Mouse (Mus musculus): Measurements from ENCODE around the gene Cnbp. TPM values are rescaled to one million over a fixed set of nuclear protein-coding genes. Genes with fewer than 3 reads are reported as not detected.

Gene Cnbp
- polyA plus RNA-seq, 1 experiment from 2014 or later = 452 TPM

- Histone ChIP-seq H3K27ac (ENCODE audit: low read depth) (no peak overlapping the region), H3K27me3 (ENCODE audit: insufficient read depth, low read length) (no peaks in the 10 kb centered on the region), H3K4me2 (ENCODE audit: low read depth, low read length) (no peak overlapping the region), H3K9ac (replicated peaks) (no peak overlapping the region), H3K36me3 (replicated peaks; ENCODE audit: insufficient read depth, low read length) (peaks cover 55% of the 10 kb centered on the region), H3K9me3 (ENCODE audit: low read length) (no peaks in the 10 kb centered on the region), H3K4me3 (ENCODE audit: low read depth, low read length) (no peak overlapping the region), H3K4me1 (ENCODE audit: insufficient read depth) (peaks cover 43% of the 10 kb centered on the region)
- ATAC-seq = no peak
- WGBS (ENCODE audit: insufficient replicate concordance) = 53% methylated on average over 2 of the region's 2 CpGs
- TF ChIP-seq CTCF (IDR thresholded peaks at IDR 0.05; ENCODE audit: low read depth) = no peak
- TF ChIP-seq EP300 (IDR thresholded peaks at IDR 0.05; ENCODE audit: low read depth) = no peak
- no peak for DNase-seq
Measured at GRCm38 (mm10) chr6:87797321-87797720, 53.6 kb downstream of the Cnbp start.

GRCm38 (mm10) chr6:87796251-87796880 lies 54.5 kb downstream of the Cnbp start:
- H3K27me3 ChIP-seq (ENCODE audit: insufficient read depth, low read length) = no peaks in the 10 kb centered on the region
- no peak overlapping the region for H3K4me3 ChIP-seq (ENCODE audit: low read depth, low read length)
- TF ChIP-seq EP300 (IDR thresholded peaks at IDR 0.05; ENCODE audit: low read depth) (no peak), CTCF (IDR thresholded peaks at IDR 0.05; ENCODE audit: low read depth) (no peak)
- 70% methylated on average over 6 of the region's 6 CpGs for WGBS (ENCODE audit: insufficient replicate concordance)
- ATAC-seq (peak; percentile 62), DNase-seq (peak; percentile 20)
- peaks cover 50% of the 10 kb centered on the region for H3K4me1 ChIP-seq (ENCODE audit: insufficient read depth)
- peaks cover 54% of the 10 kb centered on the region for H3K36me3 ChIP-seq (replicated peaks; ENCODE audit: insufficient read depth, low read length)
- H3K27ac ChIP-seq (ENCODE audit: low read depth) = peak overlapping the region; percentile 31; the same call in 1 of the 2 replicates
- H3K9me3 ChIP-seq (ENCODE audit: low read length) = no peaks in the 10 kb centered on the region
- H3K4me2 ChIP-seq (ENCODE audit: low read depth, low read length) = peak overlapping the region; percentile 47
- H3K9ac ChIP-seq (replicated peaks) = no peak overlapping the region

DNA sequence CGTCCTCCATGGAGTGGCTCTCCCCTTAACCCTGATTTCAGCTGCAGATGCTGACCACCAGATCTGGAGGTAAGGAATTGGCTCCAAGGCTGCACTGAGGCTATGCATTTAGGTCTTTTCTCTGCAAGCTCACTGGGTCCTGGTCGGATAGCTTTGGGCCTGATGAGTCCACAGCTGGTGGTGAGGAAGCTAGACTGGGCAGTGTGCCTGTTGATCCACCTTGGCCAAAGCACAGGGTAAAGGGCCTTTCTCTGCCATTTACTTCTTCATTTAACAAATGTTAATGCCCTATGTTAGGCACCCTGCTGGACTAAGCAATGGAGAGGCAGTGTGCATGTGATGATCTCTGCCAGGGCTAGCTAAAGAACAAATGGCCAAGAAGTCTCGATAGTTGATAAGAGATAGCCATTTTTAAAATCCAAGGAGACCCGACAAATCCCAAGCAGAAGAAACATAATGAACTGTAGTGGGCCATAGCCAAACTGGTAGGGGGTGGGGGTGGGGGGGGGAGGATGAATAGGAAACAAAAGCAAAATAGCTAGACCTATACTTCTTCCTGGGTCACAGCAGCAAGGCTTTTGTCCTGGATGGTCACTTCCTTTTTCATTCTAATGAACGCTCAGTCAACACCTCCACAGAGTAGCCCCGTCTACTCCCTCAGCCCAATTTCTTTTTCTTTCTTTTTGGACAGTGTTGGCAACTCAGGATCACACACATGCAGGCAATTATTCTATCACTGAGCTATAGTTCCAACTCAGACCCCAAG lies 55.3 kb downstream of the Cnbp start:
- 0 out of 2 replicates have a peak overlapping the region, but pooled peaks have one; percentile 47 for H3K4me2 ChIP-seq (ENCODE audit: low read depth, low read length)
- H3K27ac ChIP-seq (ENCODE audit: low read depth) = peak overlapping the region; percentile 31; the same call in 1 of the 2 replicates
- 82% methylated on average over 6 of the region's 6 CpGs for WGBS (ENCODE audit: insufficient replicate concordance)
- peaks cover 53% of the 10 kb centered on the region for H3K4me1 ChIP-seq (ENCODE audit: insufficient read depth)
- no peak for ATAC-seq
- H3K27me3 ChIP-seq (ENCODE audit: insufficient read depth, low read length) = no peaks in the 10 kb centered on the region
- H3K4me3 ChIP-seq (ENCODE audit: low read depth, low read length) = no peak overlapping the region
- H3K9ac ChIP-seq (replicated peaks) = no peak overlapping the region
- no peak for DNase-seq
- peaks cover 52% of the 10 kb centered on the region for H3K36me3 ChIP-seq (replicated peaks; ENCODE audit: insufficient read depth, low read length)
- TF ChIP-seq EP300 (IDR thresholded peaks at IDR 0.05; ENCODE audit: low read depth) = no peak
- H3K9me3 ChIP-seq (ENCODE audit: low read length) = no peaks in the 10 kb centered on the region

DNA sequence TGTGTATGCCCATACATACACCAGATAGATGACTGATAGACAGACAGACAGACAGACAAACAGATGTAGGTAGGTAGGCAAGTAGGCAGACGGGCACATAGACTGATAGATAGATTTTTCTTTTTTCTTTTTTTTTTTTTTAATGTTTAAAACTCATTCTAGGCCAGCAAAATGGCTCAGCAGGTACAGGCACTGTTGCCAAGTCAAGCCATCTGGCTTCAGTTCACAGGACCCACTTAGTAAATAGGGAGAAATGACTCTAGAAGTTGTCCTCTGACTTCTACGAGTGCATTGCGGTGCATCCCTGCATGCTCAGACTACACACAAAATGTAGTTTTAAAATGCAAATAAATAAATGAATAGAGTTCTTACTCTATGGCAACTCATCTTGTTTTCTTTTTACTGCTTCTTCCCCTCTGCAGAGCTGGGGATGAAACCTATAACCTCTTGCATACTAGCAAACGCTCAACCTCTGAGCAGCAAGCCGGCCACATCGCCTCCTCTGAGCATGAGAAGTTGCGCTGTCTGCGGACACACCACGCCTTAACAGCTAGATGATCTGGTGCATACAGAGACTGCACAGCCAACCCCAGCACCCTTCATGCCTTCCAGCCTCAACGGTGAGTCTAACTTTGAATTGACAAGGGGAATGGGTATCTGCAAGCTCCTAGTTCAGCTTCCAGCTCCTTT lies 56.9 kb downstream of the Cnbp start:
- H3K27ac ChIP-seq (ENCODE audit: low read depth) = no peak overlapping the region
- H3K4me1 ChIP-seq (ENCODE audit: insufficient read depth) = peaks cover 59% of the 10 kb centered on the region

More for the DNA sequence above, 56.9 kb downstream of the Cnbp start:
- H3K9ac ChIP-seq (replicated peaks) = no peak overlapping the region
- DNase-seq (no peak), ATAC-seq (no peak)
- WGBS (ENCODE audit: insufficient replicate concordance) = 89% methylated on average over 10 of the region's 10 CpGs
- no peaks in the 10 kb centered on the region for H3K9me3 ChIP-seq (ENCODE audit: low read length)
- H3K4me2 ChIP-seq (ENCODE audit: low read depth, low read length) = no peak overlapping the region
- H3K4me3 ChIP-seq (ENCODE audit: low read depth, low read length) = no peak overlapping the region
- TF ChIP-seq EP300 (IDR thresholded peaks at IDR 0.05; ENCODE audit: low read depth) = no peak
- TF ChIP-seq CTCF (IDR thresholded peaks at IDR 0.05; ENCODE audit: low read depth) = no peak
- H3K27me3 ChIP-seq (ENCODE audit: insufficient read depth, low read length) = no peaks in the 10 kb centered on the region
- H3K36me3 ChIP-seq (replicated peaks; ENCODE audit: insufficient read depth, low read length) = peaks cover 57% of the 10 kb centered on the region

Other genes with a start within 250 kb of the Cnbp start
- gene Aplf, start 178.9 kb downstream of the Cnbp start, polyA plus RNA-seq (2015; fragmentation: Nextera tagmentation; extraction: Ambion mirVana) = 5.5 and 7.1 TPM in 2 replicates
- 0.39 and 0.42 TPM in 2 replicates for gene Efcc1, start 120.2 kb downstream of the Cnbp start, polyA plus RNA-seq (2015; fragmentation: Nextera tagmentation; extraction: Ambion mirVana)
- gene Gp9, start 73.0 kb downstream of the Cnbp start, polyA plus RNA-seq (2015; fragmentation: Nextera tagmentation; extraction: Ambion mirVana) = 36.5 and 38.0 TPM in 2 replicates
- gene Rab43, start 38.9 kb downstream of the Cnbp start, polyA plus RNA-seq (2015; fragmentation: Nextera tagmentation; extraction: Ambion mirVana) = 44.4 and 45.4 TPM in 2 replicates
- 2.8 and 3.2 TPM in 2 replicates for gene Gm45140, start 15.3 kb downstream of the Cnbp start, polyA plus RNA-seq (2015; fragmentation: Nextera tagmentation; extraction: Ambion mirVana)
- gene Isy1, start 12.3 kb downstream of the Cnbp start, polyA plus RNA-seq (2015; fragmentation: Nextera tagmentation; extraction: Ambion mirVana) = 19.7 and 19.8 TPM in 2 replicates
- gene Copg1, start 36.7 kb upstream of the Cnbp start, polyA plus RNA-seq (2015; fragmentation: Nextera tagmentation; extraction: Ambion mirVana) = 30.4 and 35.3 TPM in 2 replicates
- gene Hmces, start 62.8 kb upstream of the Cnbp start, polyA plus RNA-seq (2015; fragmentation: Nextera tagmentation; extraction: Ambion mirVana) = 12.4 and 12.5 TPM in 2 replicates
- gene H1fx, start 130.5 kb upstream of the Cnbp start, polyA plus RNA-seq (2015; fragmentation: Nextera tagmentation; extraction: Ambion mirVana) = 2.0 and 2.5 TPM in 2 replicates
- 110 and 111 TPM in 2 replicates for gene Rab7, start 194.2 kb upstream of the Cnbp start, polyA plus RNA-seq (2015; fragmentation: Nextera tagmentation; extraction: Ambion mirVana)
- gene Rpn1, start 233.4 kb upstream of the Cnbp start, polyA plus RNA-seq (2015; fragmentation: Nextera tagmentation; extraction: Ambion mirVana) = 102 and 112 TPM in 2 replicates